Mouse (Mus musculus): ENCODE measurements around the gene Parn. TPM values are rescaled to one million over a fixed set of nuclear protein-coding genes. Genes with fewer than 3 reads are reported as not detected.

The Parn gene
- polyA plus RNA-seq, 1 experiment from 2014 or later = 14.9 TPM

DNA sequence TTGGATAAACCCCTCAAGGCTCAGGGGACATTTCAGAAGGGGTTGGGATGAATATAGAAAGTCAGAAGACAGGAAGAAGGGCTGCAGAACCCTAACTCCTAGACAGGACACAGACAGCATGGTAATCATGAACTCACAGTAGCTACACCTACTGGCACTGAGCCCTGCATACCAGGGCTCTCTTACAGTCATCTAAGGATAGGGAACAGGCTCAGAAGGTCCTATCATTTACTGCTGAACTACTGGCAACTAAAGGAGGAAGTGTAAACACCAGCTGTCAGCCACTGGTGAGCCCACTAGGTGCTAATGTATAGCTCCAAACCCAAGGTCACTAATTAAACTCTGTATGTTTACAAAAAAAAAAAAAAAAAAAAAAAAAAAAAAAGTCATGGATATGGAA, 56.6 kb downstream of the Parn start:
- no peak overlapping the region for H3K9ac ChIP-seq (ENCODE audit: low read depth, low read length)
- no peaks in the 10 kb centered on the region for H3K9me3 ChIP-seq (replicated peaks; ENCODE audit: control insufficient read depth, low read length)
- H3K27ac ChIP-seq (ENCODE audit: low read length) = no peak overlapping the region
- H3K36me3 ChIP-seq (ENCODE audit: control insufficient read depth, insufficient read depth) = no peaks in the 10 kb centered on the region
- H3K4me2 ChIP-seq (ENCODE audit: low read depth, low read length) = no peak overlapping the region
- H3K4me3 ChIP-seq (ENCODE audit: low read depth, low read length) = no peak overlapping the region
- no peak for ATAC-seq (ENCODE audit: low read depth)
- no peaks in the 10 kb centered on the region for H3K27me3 ChIP-seq (ENCODE audit: control insufficient read depth, insufficient read depth, low read depth, low read length)
- H3K4me1 ChIP-seq (ENCODE audit: control insufficient read depth, low read depth, low read length) = no peaks in the 10 kb centered on the region

DNA sequence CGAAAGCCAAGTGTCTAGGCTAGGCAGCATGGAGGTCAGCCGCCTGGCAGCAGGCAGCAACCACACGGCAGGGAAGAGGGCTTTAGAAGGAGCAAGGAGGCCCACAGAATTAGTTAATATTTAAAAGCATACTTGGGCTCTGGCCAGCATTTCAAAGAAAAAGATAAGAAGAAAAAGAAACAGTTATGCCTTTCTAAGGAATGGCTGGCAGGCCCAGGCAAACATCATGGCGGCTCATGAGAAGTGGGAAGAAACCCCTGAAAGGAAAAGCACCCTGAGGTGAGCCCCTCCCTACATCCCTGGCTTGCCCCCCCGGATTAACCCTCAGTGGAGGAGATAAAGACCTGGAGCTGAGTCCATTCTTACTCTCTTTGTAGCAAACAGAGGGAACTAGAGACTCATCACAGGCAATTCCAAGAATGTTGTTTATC, 57.0 kb downstream of the Parn start:
- H3K27ac ChIP-seq (ENCODE audit: low read length) = no peak overlapping the region
- H3K4me1 ChIP-seq (ENCODE audit: control insufficient read depth, low read depth, low read length) = no peaks in the 10 kb centered on the region
- H3K9ac ChIP-seq (ENCODE audit: low read depth, low read length) = no peak overlapping the region
- no peaks in the 10 kb centered on the region for H3K36me3 ChIP-seq (ENCODE audit: control insufficient read depth, insufficient read depth)
- no peak for ATAC-seq (ENCODE audit: low read depth)
- WGBS (ENCODE audit: insufficient replicate concordance) = 68% methylated on average over 5 of the region's 5 CpGs
- no peaks in the 10 kb centered on the region for H3K9me3 ChIP-seq (replicated peaks; ENCODE audit: control insufficient read depth, low read length)
- no peak overlapping the region for H3K4me3 ChIP-seq (ENCODE audit: low read depth, low read length)
- H3K4me2 ChIP-seq (ENCODE audit: low read depth, low read length) = no peak overlapping the region
- H3K27me3 ChIP-seq (ENCODE audit: control insufficient read depth, insufficient read depth, low read depth, low read length) = no peaks in the 10 kb centered on the region

DNA sequence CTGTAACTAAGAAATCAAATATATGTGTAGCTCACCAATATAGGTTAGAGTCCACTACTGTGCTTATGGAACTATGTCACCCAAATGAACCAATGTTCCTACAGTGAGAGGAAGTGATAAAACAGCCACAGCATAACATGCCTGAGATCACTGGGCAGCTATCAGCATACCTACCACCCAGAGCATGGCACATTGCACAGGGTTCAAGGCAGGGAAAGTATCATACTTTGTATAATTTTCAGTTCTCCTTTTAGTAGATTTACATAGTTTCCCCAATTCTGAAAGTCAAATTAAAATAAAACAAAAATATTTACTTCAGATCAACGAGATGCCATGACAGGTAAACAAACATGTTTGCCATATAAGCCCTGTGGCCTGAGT, 59.3 kb downstream of the Parn start:
- H3K4me3 ChIP-seq (ENCODE audit: low read depth, low read length) = no peak overlapping the region
- H3K9me3 ChIP-seq (replicated peaks; ENCODE audit: control insufficient read depth, low read length) = no peaks in the 10 kb centered on the region
- WGBS (ENCODE audit: insufficient replicate concordance) = 71% methylated on average over 1 of the region's 1 CpGs
- no peaks in the 10 kb centered on the region for H3K27me3 ChIP-seq (ENCODE audit: control insufficient read depth, insufficient read depth, low read depth, low read length)
- no peaks in the 10 kb centered on the region for H3K4me1 ChIP-seq (ENCODE audit: control insufficient read depth, low read depth, low read length)
- ATAC-seq (ENCODE audit: low read depth) = no peak
- no peak overlapping the region for H3K27ac ChIP-seq (ENCODE audit: low read length)
- H3K36me3 ChIP-seq (ENCODE audit: control insufficient read depth, insufficient read depth) = no peaks in the 10 kb centered on the region
- H3K9ac ChIP-seq (ENCODE audit: low read depth, low read length) = no peak overlapping the region
- H3K4me2 ChIP-seq (ENCODE audit: low read depth, low read length) = no peak overlapping the region

DNA sequence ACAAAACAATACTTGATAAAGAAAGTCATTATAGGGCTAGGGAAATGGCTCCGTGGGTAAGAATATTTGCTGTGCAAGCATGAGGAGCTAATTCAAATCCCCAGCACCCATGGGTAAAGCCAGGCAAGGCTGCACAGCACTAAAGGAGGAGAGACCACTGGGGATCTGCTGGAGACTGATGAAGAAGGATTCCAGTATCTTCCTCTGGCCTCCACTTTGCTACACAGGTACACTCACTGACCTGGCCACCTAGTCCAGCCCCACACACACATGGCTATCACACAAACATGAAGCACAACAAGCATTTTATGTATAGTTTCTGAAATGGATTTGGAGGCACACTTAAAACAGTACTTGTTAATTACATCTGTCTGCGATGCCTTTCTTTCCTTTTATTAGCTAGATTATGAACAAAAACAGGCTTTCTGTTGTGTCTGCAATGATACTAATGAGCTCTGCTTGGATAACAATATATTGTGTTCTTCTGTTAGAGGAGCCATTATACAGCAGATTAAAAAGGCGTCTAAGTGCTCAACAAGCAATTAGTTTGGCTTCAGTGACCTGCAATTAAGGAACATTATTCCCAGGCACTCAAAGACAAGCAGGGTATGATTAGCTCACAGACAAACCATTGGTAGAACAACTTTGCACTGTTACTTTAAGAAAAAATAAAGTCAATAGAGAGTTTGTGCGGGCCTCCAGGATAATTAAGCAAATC, 59.8 kb downstream of the Parn start:
- Histone ChIP-seq H3K9me3 (replicated peaks; ENCODE audit: control insufficient read depth, low read length) (no peaks in the 10 kb centered on the region), H3K4me2 (ENCODE audit: low read depth, low read length) (no peak overlapping the region), H3K36me3 (ENCODE audit: control insufficient read depth, insufficient read depth) (no peaks in the 10 kb centered on the region), H3K9ac (ENCODE audit: low read depth, low read length) (no peak overlapping the region), H3K4me1 (ENCODE audit: control insufficient read depth, low read depth, low read length) (no peaks in the 10 kb centered on the region), H3K27ac (ENCODE audit: low read length) (no peak overlapping the region), H3K27me3 (ENCODE audit: control insufficient read depth, insufficient read depth, low read depth, low read length) (no peaks in the 10 kb centered on the region), H3K4me3 (ENCODE audit: low read depth, low read length) (no peak overlapping the region)
- no peak for ATAC-seq (ENCODE audit: low read depth)
- WGBS (ENCODE audit: insufficient replicate concordance) = 72% methylated on average over 4 of the region's 4 CpGs

DNA sequence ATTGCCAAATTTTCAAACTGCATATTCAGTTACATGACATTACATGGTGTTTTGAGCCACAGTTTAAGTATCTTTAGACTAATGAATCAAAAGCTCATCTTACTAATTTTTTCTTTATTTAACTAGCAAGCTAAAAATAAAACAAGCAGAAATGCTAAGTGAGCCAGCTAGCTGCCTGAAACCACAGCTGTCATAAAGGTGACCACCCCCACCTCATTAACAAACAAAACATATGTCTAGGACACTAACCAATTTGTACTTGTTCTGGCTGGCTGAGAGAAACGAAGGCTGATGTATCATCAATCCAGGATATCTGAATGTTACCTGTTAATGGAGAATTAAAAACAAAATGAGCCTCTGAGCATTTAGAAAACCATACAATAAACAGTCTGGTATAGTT, 65.2 kb downstream of the Parn start:
- ATAC-seq (ENCODE audit: low read depth) = no peak
- Histone ChIP-seq H3K27ac (ENCODE audit: low read length) (no peak overlapping the region), H3K9ac (ENCODE audit: low read depth, low read length) (no peak overlapping the region), H3K4me3 (ENCODE audit: low read depth, low read length) (no peak overlapping the region), H3K27me3 (ENCODE audit: control insufficient read depth, insufficient read depth, low read depth, low read length) (no peaks in the 10 kb centered on the region), H3K9me3 (replicated peaks; ENCODE audit: control insufficient read depth, low read length) (no peaks in the 10 kb centered on the region), H3K4me2 (ENCODE audit: low read depth, low read length) (no peak overlapping the region), H3K4me1 (ENCODE audit: control insufficient read depth, low read depth, low read length) (no peaks in the 10 kb centered on the region), H3K36me3 (ENCODE audit: control insufficient read depth, insufficient read depth) (no peaks in the 10 kb centered on the region; the same call in 1 of the 2 replicates)
- WGBS (ENCODE audit: insufficient replicate concordance) = 49% methylated on average over 1 of the region's 1 CpGs

DNA sequence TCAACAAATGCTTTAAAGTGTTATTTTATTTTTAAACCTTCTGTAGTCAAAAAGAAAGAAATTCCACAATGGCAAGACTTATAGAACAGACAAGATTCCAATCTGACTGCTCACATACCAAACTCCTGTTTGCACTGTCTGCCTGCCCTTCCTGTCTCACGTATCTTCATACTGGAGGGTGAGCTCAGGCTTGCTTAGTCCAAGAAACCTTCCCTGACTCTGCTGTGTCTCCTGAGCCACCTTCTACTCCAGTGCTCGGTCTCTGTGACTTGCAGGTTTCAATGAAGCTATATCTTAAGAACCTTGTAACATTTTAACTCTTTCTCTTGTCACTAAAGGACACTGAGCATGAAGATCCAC, 78.9 kb downstream of the Parn start:
- Histone ChIP-seq H3K36me3 (ENCODE audit: control insufficient read depth, insufficient read depth) (no peaks in the 10 kb centered on the region), H3K4me2 (ENCODE audit: low read depth, low read length) (no peak overlapping the region), H3K9ac (ENCODE audit: low read depth, low read length) (no peak overlapping the region), H3K27ac (ENCODE audit: low read length) (no peak overlapping the region), H3K4me3 (ENCODE audit: low read depth, low read length) (no peak overlapping the region), H3K9me3 (replicated peaks; ENCODE audit: control insufficient read depth, low read length) (no peaks in the 10 kb centered on the region), H3K4me1 (ENCODE audit: control insufficient read depth, low read depth, low read length) (no peaks in the 10 kb centered on the region), H3K27me3 (ENCODE audit: control insufficient read depth, insufficient read depth, low read depth, low read length) (no peaks in the 10 kb centered on the region)
- 62% methylated on average over 2 of the region's 2 CpGs for WGBS (ENCODE audit: insufficient replicate concordance)
- no peak for ATAC-seq (ENCODE audit: low read depth)

DNA sequence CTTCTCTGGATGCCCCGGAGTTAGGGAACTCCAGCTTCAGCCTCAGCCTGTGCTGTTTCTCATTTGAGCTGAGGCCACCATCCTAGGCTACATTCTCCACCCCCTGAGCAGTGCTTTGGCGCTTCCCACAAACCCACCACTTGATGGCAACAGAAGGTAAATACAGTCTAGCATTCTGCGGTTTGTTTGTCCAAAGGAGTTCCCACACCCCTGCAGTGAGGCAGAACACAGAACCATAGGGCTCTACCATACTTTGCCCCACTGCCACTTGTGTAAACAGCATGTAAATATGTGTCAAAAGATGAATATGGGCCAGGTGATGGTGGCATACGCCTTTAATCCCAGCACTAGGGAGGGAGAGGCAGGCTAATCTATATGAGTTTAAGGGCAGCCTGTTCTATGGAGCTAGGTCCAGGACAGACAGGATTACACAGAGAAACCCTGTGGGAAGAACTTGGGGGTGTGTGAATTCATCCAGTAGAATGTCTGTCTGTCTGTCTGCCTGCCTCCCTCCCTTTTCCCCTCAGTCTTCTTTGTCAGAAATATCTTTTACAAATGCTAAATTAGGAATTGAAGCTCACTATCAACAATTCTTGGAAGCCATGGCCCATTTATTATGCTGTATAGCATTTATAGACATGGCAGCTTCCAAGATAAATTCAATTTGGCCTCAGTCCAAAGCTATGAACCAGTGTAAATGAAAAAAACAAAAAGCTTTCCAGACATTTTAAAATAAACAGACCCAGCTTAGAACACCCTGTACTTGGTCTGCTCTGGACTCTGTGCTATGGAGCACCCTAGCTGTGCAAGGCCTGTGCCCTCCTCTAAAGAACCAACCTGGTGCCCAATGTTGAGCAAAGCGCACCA, 79.6 kb downstream of the Parn start:
- Histone ChIP-seq H3K9me3 (replicated peaks; ENCODE audit: control insufficient read depth, low read length) (no peaks in the 10 kb centered on the region), H3K27ac (ENCODE audit: low read length) (no peak overlapping the region), H3K27me3 (ENCODE audit: control insufficient read depth, insufficient read depth, low read depth, low read length) (no peaks in the 10 kb centered on the region), H3K4me1 (ENCODE audit: control insufficient read depth, low read depth, low read length) (no peaks in the 10 kb centered on the region), H3K36me3 (ENCODE audit: control insufficient read depth, insufficient read depth) (no peaks in the 10 kb centered on the region), H3K4me3 (ENCODE audit: low read depth, low read length) (no peak overlapping the region), H3K9ac (ENCODE audit: low read depth, low read length) (no peak overlapping the region), H3K4me2 (ENCODE audit: low read depth, low read length) (no peak overlapping the region)
- no peak for ATAC-seq (ENCODE audit: low read depth)
- WGBS (ENCODE audit: insufficient replicate concordance) = 62% methylated on average over 5 of the region's 5 CpGs

DNA sequence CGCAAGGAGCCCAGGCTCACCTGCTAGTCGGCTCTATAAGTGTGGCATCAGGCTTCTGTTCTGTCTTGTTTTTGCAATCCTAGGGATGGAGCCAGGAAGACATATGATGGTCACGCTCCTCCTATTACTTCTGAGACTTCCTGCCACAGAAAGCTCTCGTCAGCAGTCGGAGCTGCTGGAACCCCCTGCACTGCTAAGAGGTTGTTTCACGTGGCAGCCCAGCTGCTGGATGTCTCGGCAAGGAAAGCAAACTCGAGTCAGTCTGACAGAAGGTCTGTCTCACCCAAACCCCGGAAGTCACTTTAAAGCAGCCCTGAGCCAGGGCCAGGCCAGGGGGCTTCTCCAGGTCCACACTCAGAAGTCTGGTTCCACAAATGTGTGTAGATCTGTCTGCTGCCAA, 82.7 kb downstream of the Parn start:
- no peaks in the 10 kb centered on the region for H3K9me3 ChIP-seq (replicated peaks; ENCODE audit: control insufficient read depth, low read length)
- 70% methylated on average over 9 of the region's 9 CpGs for WGBS (ENCODE audit: insufficient replicate concordance)
- H3K4me2 ChIP-seq (ENCODE audit: low read depth, low read length) = no peak overlapping the region
- H3K9ac ChIP-seq (ENCODE audit: low read depth, low read length) = no peak overlapping the region
- H3K27me3 ChIP-seq (ENCODE audit: control insufficient read depth, insufficient read depth, low read depth, low read length) = no peaks in the 10 kb centered on the region
- H3K4me1 ChIP-seq (ENCODE audit: control insufficient read depth, low read depth, low read length) = no peaks in the 10 kb centered on the region
- no peak overlapping the region for H3K27ac ChIP-seq (ENCODE audit: low read length)
- no peaks in the 10 kb centered on the region for H3K36me3 ChIP-seq (ENCODE audit: control insufficient read depth, insufficient read depth)
- no peak overlapping the region for H3K4me3 ChIP-seq (ENCODE audit: low read depth, low read length)
- no peak for ATAC-seq (ENCODE audit: low read depth)

DNA sequence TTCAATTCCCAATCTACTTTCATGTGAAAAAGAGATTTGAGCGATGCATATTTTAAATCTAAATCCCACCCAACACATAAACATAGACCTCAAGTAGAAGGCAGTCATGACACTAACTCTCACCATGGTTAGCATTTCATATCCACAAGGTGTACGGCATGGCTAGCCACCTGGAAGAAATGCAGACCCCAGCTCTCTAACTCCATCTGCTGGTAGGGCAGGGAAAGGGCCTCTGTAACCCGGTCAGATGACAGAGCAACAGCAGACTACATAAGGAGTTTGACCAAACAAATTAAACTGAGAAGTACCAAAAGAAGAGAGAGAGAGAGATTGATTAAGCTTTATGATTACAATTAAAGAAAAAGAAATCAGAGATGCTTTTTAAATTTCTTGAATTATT, 87.2 kb downstream of the Parn start:
- Histone ChIP-seq H3K4me1 (ENCODE audit: control insufficient read depth, low read depth, low read length) (no peaks in the 10 kb centered on the region), H3K27me3 (ENCODE audit: control insufficient read depth, insufficient read depth, low read depth, low read length) (no peaks in the 10 kb centered on the region), H3K36me3 (ENCODE audit: control insufficient read depth, insufficient read depth) (no peaks in the 10 kb centered on the region), H3K4me2 (ENCODE audit: low read depth, low read length) (no peak overlapping the region), H3K4me3 (ENCODE audit: low read depth, low read length) (no peak overlapping the region), H3K27ac (ENCODE audit: low read length) (no peak overlapping the region), H3K9ac (ENCODE audit: low read depth, low read length) (no peak overlapping the region), H3K9me3 (replicated peaks; ENCODE audit: control insufficient read depth, low read length) (no peaks in the 10 kb centered on the region)
- no peak for ATAC-seq (ENCODE audit: low read depth)
- WGBS (ENCODE audit: insufficient replicate concordance) = 69% methylated on average over 3 of the region's 3 CpGs
